Mouse (Mus musculus) adrenal gland, postnatal 0 days (tissue): ENCODE results near the gene Pum1. TPM values are rescaled to one million over a fixed set of nuclear protein-coding genes. Genes with fewer than 3 reads are reported as not detected.

Experiments used
- polyA plus RNA-seq: library from polyadenylated mRNA; unstranded; fragments of >200 nt; fragmentation: Nextera tagmentation; extraction: Ambion mirVana; gene quantifications from 2 replicates; pipeline ENCODE4 v1.2.1, GENCODE M21; 2015

Pum1 gene
- 29.4 and 42.8 TPM in 2 replicates for polyA plus RNA-seq

GRCm38 (mm10) chr4:130662979-130663725 lies at the start of gene Pum1:
TSS of gene Pum1 (plus strand) at chr4:130663321.

GRCm38 (mm10) chr4:130792376-130793179 lies 129.5 kb downstream of the Pum1 start, which contains the start of gene Sdc3:
TSS of gene Sdc3 (plus strand) at chr4:130792537.

Other genes starting within 250 kb of the Pum1 start
- gene Nkain1, start 89.1 kb upstream of the Pum1 start, polyA plus RNA-seq: 1.2 and 2.1 TPM in 2 replicates
- 57.5 and 63.4 TPM in 2 replicates for gene Sdc3, start 129.2 kb downstream of the Pum1 start, polyA plus RNA-seq
- gene Laptm5, start 249.8 kb downstream of the Pum1 start, polyA plus RNA-seq: 38.5 and 46.1 TPM in 2 replicates